Mouse (Mus musculus): Measurements from ENCODE around the gene Ikzf1.

- TF ChIP-seq CTCF (IDR thresholded peaks at IDR 0.05; ENCODE audit: control insufficient read depth, insufficient read depth, insufficient read length) (no peak), MAX (IDR thresholded peaks at IDR 0.05) (no peak), MYOG (IDR thresholded peaks at IDR 0.05; ENCODE audit: control insufficient read depth, extremely low read depth, insufficient read length) (no peak)
These were observed 40.6 kb downstream of the Ikzf1 start for GRCm38 (mm10) chr11:11725252-11725875.

Data from C2C12 (cell line).